Mouse (Mus musculus) stomach, embryonic 16.5 days (tissue): ENCODE data around the gene Castor1. TPM values are rescaled to one million over a fixed set of nuclear protein-coding genes. Genes with fewer than 3 reads are reported as not detected.
A peak's percentile ranks its signal among the peaks of the same experiment; 100 is the strongest.

ENCODE experiments used
- ATAC-seq: fragments of 200-750 bp; cut with Nextera tagmentation; 2 replicates; pipeline ENCODE4 v1.8.0; 2017; ENCODE audit warnings: moderate number of reproducible peaks, moderate TSS enrichment; ENCODE audit not compliant: insufficient read depth, low FRiP score
- H3K27ac ChIP-seq: fragments of 300-500 bp; sonication (generic); 2 replicates; pipeline ENCODE4 v1.5.1; 2014; ENCODE audit warnings: low read length
- H3K27me3 ChIP-seq: fragments of 300-500 bp; sonication (generic); 2 replicates; pipeline ENCODE4 v1.6.1; 2014; ENCODE audit warnings: low read length, control low read depth, mixed read lengths; ENCODE audit not compliant: control insufficient read depth, insufficient read depth
- H3K36me3 ChIP-seq: fragments of 300-500 bp; sonication (generic); 2 replicates; pipeline ENCODE4 v1.6.1; 2014; ENCODE audit warnings: low read length; ENCODE audit not compliant: control insufficient read depth, insufficient read depth
- H3K4me1 ChIP-seq: fragments of 300-500 bp; sonication (generic); 2 replicates; pipeline ENCODE4 v1.6.1; 2014; ENCODE audit warnings: low read length, control low read depth, mixed read lengths; ENCODE audit not compliant: control insufficient read depth, insufficient read depth
- H3K4me2 ChIP-seq: fragments of 300-500 bp; sonication (generic); 2 replicates; pipeline ENCODE4 v1.6.1; 2014; ENCODE audit warnings: low read depth, low read length, mixed read lengths
- H3K4me3 ChIP-seq: fragments of 300-500 bp; sonication (generic); replicated peaks from 2 replicates; pipeline ENCODE4 v1.5.1; 2014; ENCODE audit warnings: mild to moderate bottlenecking, low read length
- H3K9ac ChIP-seq: fragments of 300-500 bp; sonication (generic); 2 replicates; pipeline ENCODE4 v1.6.1; 2014; ENCODE audit warnings: low read length
- H3K9me3 ChIP-seq: fragments of 300-500 bp; sonication (generic); replicated peaks from 2 replicates; pipeline ENCODE4 v1.6.1; 2016; ENCODE audit warnings: low read length, control low read depth; ENCODE audit not compliant: control insufficient read depth
- WGBS: fragments of 180-500 bp; shearing (Covaris S2); extraction: QIAGEN DNeasy Blood & Tissue Kit; methylation state at CpG from one replicate; pipeline ENCODE4 v1.1.7; 2014; 5-methylcytosine and 5-hydroxymethylcytosine counted together
- polyA plus RNA-seq: library from polyadenylated mRNA; unstranded; fragments of >200 nt; fragmentation: Nextera tagmentation; extraction: Ambion mirVana; gene quantifications from 2 replicates; pipeline ENCODE4 v1.2.1, GENCODE M21; 2015

Gene Castor1
- polyA plus RNA-seq, 1 experiment from 2014 or later = 6.0 TPM

DNA sequence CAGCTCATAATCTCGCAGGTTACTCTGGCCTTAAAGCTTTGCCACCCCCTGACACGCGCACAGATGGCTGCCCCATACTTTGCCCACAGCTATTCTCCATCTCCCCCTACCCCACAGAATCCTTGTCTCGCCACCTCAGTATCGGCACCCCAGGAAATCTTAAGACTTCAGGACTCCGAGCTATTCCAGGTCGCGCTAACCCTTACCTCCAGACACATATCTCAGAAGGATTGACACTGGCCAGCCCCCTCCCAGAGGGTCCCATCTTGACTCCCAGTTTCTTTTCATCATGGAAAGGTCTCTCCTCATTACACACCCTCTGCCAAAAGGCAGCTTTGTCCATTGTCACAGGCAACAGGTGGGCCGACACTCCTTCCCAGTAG is 30.7 kb upstream of the Castor1 start:
- WGBS = 11% methylated on average over 9 of the region's 9 CpGs
- no peak; the same call in 1 of the 2 replicates for ATAC-seq

GRCm38 (mm10) chr11:4189182-4189581 is 28.8 kb upstream of the Castor1 start:
- no peak overlapping the region for H3K4me2 ChIP-seq
- no peak for ATAC-seq
- H3K4me3 ChIP-seq = no peak overlapping the region
- no peaks in the 10 kb centered on the region for H3K9me3 ChIP-seq
- no peaks in the 10 kb centered on the region for H3K27me3 ChIP-seq
- WGBS = 79% methylated on average over 6 of the region's 6 CpGs
- no peaks in the 10 kb centered on the region for H3K36me3 ChIP-seq
- H3K9ac ChIP-seq = no peak overlapping the region
- no peak overlapping the region for H3K27ac ChIP-seq
- peaks cover 47% of the 10 kb centered on the region for H3K4me1 ChIP-seq

More for the DNA sequence above, 30.7 kb upstream of the Castor1 start:
- peak overlapping the region; percentile 86 for H3K4me2 ChIP-seq
- no peaks in the 10 kb centered on the region for H3K36me3 ChIP-seq
- no peaks in the 10 kb centered on the region for H3K9me3 ChIP-seq
- no peaks in the 10 kb centered on the region for H3K27me3 ChIP-seq
- peak overlapping the region; percentile 91 for H3K4me3 ChIP-seq
- peak overlapping the region; percentile 97 for H3K9ac ChIP-seq
- peak overlapping the region; percentile 67; the same call in 1 of the 2 replicates for H3K27ac ChIP-seq
- peaks cover 45% of the 10 kb centered on the region for H3K4me1 ChIP-seq

DNA sequence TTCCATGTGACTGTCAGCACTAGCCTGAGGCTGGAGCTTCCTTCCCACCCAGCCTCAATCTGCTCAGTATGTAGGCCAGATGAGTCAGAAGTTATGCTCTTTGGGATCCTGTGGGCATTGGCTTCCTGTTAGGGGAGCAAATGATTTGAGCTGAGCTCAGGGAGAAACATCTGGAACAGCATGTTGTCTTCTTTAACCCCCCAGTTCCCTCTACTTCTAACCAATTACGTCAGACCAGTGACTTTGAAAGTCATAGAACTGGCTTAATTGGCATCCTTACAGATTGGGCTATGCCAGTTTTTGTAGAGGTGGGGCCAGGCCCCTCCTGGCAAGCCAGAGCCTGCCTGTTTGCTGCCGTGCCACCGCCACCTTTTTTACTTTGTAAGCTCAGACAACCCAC is 27.3 kb upstream of the Castor1 start:
- H3K9ac ChIP-seq = 0 out of 2 replicates have a peak overlapping the region, but pooled peaks have one; percentile 19
- no peaks in the 10 kb centered on the region for H3K9me3 ChIP-seq
- H3K4me3 ChIP-seq = no peak overlapping the region
- H3K36me3 ChIP-seq = no peaks in the 10 kb centered on the region
- peak overlapping the region; percentile 65 for H3K27ac ChIP-seq
- H3K4me2 ChIP-seq = 0 out of 2 replicates have a peak overlapping the region, but pooled peaks have one; percentile 2
- no peaks in the 10 kb centered on the region for H3K27me3 ChIP-seq
- H3K4me1 ChIP-seq = peaks cover 46% of the 10 kb centered on the region
- no peak for ATAC-seq
- WGBS = 77% methylated on average over 3 of the region's 3 CpGs

GRCm38 (mm10) chr11:4192757-4193156 is 25.3 kb upstream of the Castor1 start:
- Histone ChIP-seq H3K4me1 (peaks cover 43% of the 10 kb centered on the region), H3K4me2 (no peak overlapping the region)
- WGBS = 73% methylated on average over 3 of the region's 3 CpGs

DNA sequence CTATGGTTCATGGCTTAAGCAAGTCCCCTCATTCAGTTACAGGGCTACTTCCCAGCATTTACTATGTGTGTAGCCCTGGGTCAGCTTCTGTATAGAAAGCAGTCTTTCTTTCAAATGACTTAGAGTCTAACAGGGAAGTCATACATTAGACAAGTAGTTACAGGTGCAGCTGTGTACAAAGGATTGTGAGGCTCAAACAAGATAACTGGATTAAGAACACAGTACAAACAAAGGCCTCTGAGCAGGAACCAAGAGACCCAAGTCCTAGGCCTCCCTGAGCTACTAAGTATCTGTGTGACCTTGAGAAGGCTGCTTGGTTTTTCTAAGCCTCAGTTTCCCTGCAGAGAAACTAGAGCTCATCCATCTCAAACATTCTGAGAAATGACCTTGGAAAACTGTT is 24.6 kb upstream of the Castor1 start:
- Histone ChIP-seq H3K9me3 (no peaks in the 10 kb centered on the region), H3K9ac (no peak overlapping the region), H3K4me1 (peaks cover 36% of the 10 kb centered on the region), H3K27ac (peak overlapping the region; percentile 73), H3K4me3 (no peak overlapping the region), H3K36me3 (no peaks in the 10 kb centered on the region), H3K4me2 (no peak overlapping the region), H3K27me3 (no peaks in the 10 kb centered on the region)
- peak; percentile 72; the same call in 1 of the 2 replicates for ATAC-seq

More at GRCm38 (mm10) chr11:4192757-4193156, 25.3 kb upstream of the Castor1 start:
- Histone ChIP-seq H3K9me3 (no peaks in the 10 kb centered on the region), H3K36me3 (no peaks in the 10 kb centered on the region), H3K4me3 (no peak overlapping the region), H3K27me3 (no peaks in the 10 kb centered on the region), H3K9ac (peak overlapping the region; percentile 38; the same call in 1 of the 2 replicates), H3K27ac (peak overlapping the region; percentile 73)
- ATAC-seq = no peak

GRCm38 (mm10) chr11:4195597-4196031 is 22.4 kb upstream of the Castor1 start:
- Histone ChIP-seq H3K4me3 (no peak overlapping the region), H3K27ac (no peak overlapping the region), H3K4me1 (peaks cover 24% of the 10 kb centered on the region)

GRCm38 (mm10) chr11:4196636-4197035 is 21.4 kb upstream of the Castor1 start:
- Histone ChIP-seq H3K9me3 (no peaks in the 10 kb centered on the region), H3K4me2 (no peak overlapping the region), H3K36me3 (no peaks in the 10 kb centered on the region), H3K4me1 (peaks cover 17% of the 10 kb centered on the region), H3K4me3 (no peak overlapping the region), H3K27ac (peak overlapping the region; percentile 21; the same call in 1 of the 2 replicates), H3K9ac (no peak overlapping the region), H3K27me3 (no peaks in the 10 kb centered on the region)
- 37% methylated on average over 8 of the region's 8 CpGs for WGBS
- peak; percentile 61 for ATAC-seq

More at GRCm38 (mm10) chr11:4195597-4196031, 22.4 kb upstream of the Castor1 start:
- H3K9me3 ChIP-seq = no peaks in the 10 kb centered on the region
- H3K27me3 ChIP-seq = no peaks in the 10 kb centered on the region
- H3K4me2 ChIP-seq = no peak overlapping the region
- no peak overlapping the region for H3K9ac ChIP-seq
- no peaks in the 10 kb centered on the region for H3K36me3 ChIP-seq
- ATAC-seq = no peak
- WGBS = 76% methylated on average over 3 of the region's 3 CpGs

GRCm38 (mm10) chr11:4197691-4198090 is 20.3 kb upstream of the Castor1 start:
- Histone ChIP-seq H3K9me3 (no peaks in the 10 kb centered on the region), H3K27ac (no peak overlapping the region), H3K4me1 (peaks cover 9% of the 10 kb centered on the region), H3K27me3 (no peaks in the 10 kb centered on the region), H3K4me3 (no peak overlapping the region), H3K36me3 (no peaks in the 10 kb centered on the region), H3K4me2 (no peak overlapping the region), H3K9ac (no peak overlapping the region)
- no peak for ATAC-seq
- WGBS = 58% methylated on average over 1 of the region's 1 CpGs

GRCm38 (mm10) chr11:4201981-4202700 is 15.9 kb upstream of the Castor1 start:
- 64% methylated on average over 11 of the region's 11 CpGs for WGBS
- no peak for ATAC-seq
- no peak overlapping the region for H3K27ac ChIP-seq

More at GRCm38 (mm10) chr11:4201981-4202700, 15.9 kb upstream of the Castor1 start:
- Histone ChIP-seq H3K27me3 (no peaks in the 10 kb centered on the region), H3K4me3 (no peak overlapping the region), H3K9me3 (no peaks in the 10 kb centered on the region), H3K4me2 (no peak overlapping the region), H3K4me1 (peaks cover 12% of the 10 kb centered on the region), H3K36me3 (peaks cover 5% of the 10 kb centered on the region; the same call in 1 of the 2 replicates), H3K9ac (no peak overlapping the region)
